Mouse (Mus musculus): ENCODE measurements around the gene Gm10409. TPM values are rescaled to one million over a fixed set of nuclear protein-coding genes. Genes with fewer than 3 reads are reported as not detected.
"Not testable (repeated sequence)": the region's sequence is repeated elsewhere in the genome, so short reads cannot be mapped to it uniquely, and the experiment has no call there.

Gm10409 gene
- total RNA-seq (2014; rRNA removed; ENCODE audit: low replicate concordance) (2.3 TPM in 1 of 2 replicates, not detected in the other), polyA plus RNA-seq (2015; fragmentation: Nextera tagmentation; extraction: Ambion mirVana) (1.8 and 2.0 TPM in 2 replicates)

DNA sequence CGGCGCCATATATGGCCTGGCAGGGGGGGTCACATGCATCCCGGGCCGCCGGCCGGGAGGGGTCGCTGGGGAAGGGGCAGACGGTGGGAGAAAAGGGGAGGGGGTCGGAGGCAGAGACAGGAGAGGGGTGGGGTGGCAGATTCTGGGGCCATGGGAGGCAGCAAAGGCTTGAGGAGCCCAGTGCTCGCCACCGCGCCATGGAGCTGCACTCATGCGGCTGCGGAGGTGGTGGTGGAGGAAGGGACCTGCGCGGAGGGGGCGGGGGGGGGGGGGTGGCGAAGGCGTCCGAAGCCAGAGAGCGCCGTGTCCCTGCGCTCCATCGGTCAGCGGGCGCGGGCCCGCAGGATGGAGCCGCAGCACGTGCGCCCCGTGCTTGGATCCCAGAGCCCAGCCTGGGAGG is at the start of gene Gm10409:
Gene Gm10409 (plus strand): TSS at position 301 of the 400 bp plus-strand sequence.
- H3K9ac ChIP-seq (replicated peaks; ENCODE audit: low read depth, low read length); H3K27ac ChIP-seq (ENCODE audit: low read depth); DNase-seq (ENCODE audit: low spot score); H3K9me3 ChIP-seq (replicated peaks; ENCODE audit: control insufficient read depth, low read length); H3K4me2 ChIP-seq (ENCODE audit: low read depth, low read length); H3K27me3 ChIP-seq (ENCODE audit: control insufficient read depth, insufficient read depth, low read length); H3K36me3 ChIP-seq (replicated peaks; ENCODE audit: control insufficient read depth, insufficient read depth, low read length); H3K4me3 ChIP-seq (ENCODE audit: low read depth, low read length); ATAC-seq (ENCODE audit: insufficient read depth, low read depth); H3K4me1 ChIP-seq (ENCODE audit: control insufficient read depth, insufficient read depth): not testable (repeated sequence)
- WGBS = no CpG with 5 or more reads among the region's 32 CpGs

DNA sequence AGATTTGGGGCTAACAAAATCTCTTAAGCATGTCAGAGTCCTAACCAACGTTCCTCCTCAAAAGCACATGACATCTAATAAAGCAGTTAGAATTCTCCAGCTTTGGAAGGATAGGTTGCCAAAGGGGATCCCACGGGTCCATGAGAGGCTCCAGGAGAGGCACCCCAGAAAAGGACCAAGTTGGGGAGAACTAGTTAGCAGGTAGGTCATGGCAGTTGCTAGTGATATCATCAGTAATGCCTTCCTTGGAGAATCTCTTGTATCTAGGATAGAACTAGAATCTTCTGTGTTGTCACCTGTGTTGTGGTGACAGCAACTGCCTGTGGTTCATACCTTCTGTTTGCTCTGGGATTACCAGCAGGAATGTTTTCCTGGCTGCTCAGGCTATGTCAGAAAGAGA is 17.6 kb upstream of the Gm10409 start, which contains the start of gene Gm10413:
Gene Gm10413 (plus strand): TSS at position 301 of the 400 bp plus-strand sequence.
- not testable (repeated sequence) for H3K27ac ChIP-seq (ENCODE audit: low read depth); ATAC-seq (ENCODE audit: insufficient read depth, low read depth); H3K4me2 ChIP-seq (ENCODE audit: low read depth, low read length); H3K27me3 ChIP-seq (ENCODE audit: control insufficient read depth, insufficient read depth, low read length); H3K9me3 ChIP-seq (replicated peaks; ENCODE audit: control insufficient read depth, low read length); H3K36me3 ChIP-seq (replicated peaks; ENCODE audit: control insufficient read depth, insufficient read depth, low read length); H3K4me1 ChIP-seq (ENCODE audit: control insufficient read depth, insufficient read depth); H3K4me3 ChIP-seq (ENCODE audit: low read depth, low read length); H3K9ac ChIP-seq (replicated peaks; ENCODE audit: low read depth, low read length); DNase-seq (ENCODE audit: low spot score)
- no CpG with 5 or more reads among the region's 2 CpGs for WGBS

DNA sequence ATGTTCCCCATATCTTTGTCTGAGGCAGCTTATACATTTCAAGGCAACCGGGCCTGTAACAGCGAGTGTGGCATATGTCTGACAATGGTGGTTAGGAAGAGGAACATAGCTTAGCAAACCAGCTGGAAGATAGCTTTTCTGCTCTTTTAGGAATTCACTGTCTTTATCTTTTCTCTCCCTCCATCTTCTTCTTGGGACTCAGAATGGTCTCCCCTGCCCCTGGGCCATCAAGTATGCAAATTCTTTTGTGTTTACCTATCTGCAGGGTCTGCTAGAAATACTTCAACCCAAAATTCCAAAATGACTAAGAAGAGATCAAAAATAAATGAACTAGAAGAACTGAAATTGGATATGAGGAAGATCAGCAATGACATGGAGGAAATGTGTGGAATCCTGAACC is 15.4 kb downstream of the Gm10409 start, which contains the start of gene Gm3005:
Gene Gm3005 (plus strand): TSS at position 301 of the 400 bp plus-strand sequence.
- H3K4me1 ChIP-seq (ENCODE audit: control insufficient read depth, insufficient read depth); H3K9me3 ChIP-seq (replicated peaks; ENCODE audit: control insufficient read depth, low read length); H3K4me2 ChIP-seq (ENCODE audit: low read depth, low read length); H3K36me3 ChIP-seq (replicated peaks; ENCODE audit: control insufficient read depth, insufficient read depth, low read length); H3K27me3 ChIP-seq (ENCODE audit: control insufficient read depth, insufficient read depth, low read length); ATAC-seq (ENCODE audit: insufficient read depth, low read depth); H3K9ac ChIP-seq (replicated peaks; ENCODE audit: low read depth, low read length); DNase-seq (ENCODE audit: low spot score); H3K4me3 ChIP-seq (ENCODE audit: low read depth, low read length); H3K27ac ChIP-seq (ENCODE audit: low read depth): not testable (repeated sequence)
- WGBS = no CpG with 5 or more reads among the region's 2 CpGs

DNA sequence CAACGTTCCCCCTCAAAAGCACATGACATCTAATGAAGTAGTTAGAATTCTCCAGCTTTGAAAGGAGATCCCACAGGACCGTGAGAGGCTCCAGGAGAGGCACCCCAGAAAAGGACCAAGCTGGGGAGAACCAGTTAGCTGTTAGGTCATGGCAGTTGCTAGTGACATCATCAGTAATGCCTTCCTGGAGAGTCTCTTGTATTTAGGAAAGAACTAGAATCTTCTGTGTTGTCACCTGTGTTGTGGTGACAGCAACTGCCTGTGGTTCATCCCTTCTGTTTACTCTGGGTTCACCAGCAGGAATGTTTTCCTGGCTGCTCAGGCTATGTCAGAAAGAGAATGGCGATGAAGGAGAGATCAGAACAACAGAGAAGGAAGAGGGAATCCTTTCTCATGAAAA is 36.7 kb downstream of the Gm10409 start, which contains the start of gene Gm10408:
Gene Gm10408 (plus strand): TSS at position 301 of the 400 bp plus-strand sequence.
- not testable (repeated sequence) for H3K27ac ChIP-seq (ENCODE audit: low read depth); H3K9ac ChIP-seq (replicated peaks; ENCODE audit: low read depth, low read length); H3K4me2 ChIP-seq (ENCODE audit: low read depth, low read length); H3K4me1 ChIP-seq (ENCODE audit: control insufficient read depth, insufficient read depth); H3K27me3 ChIP-seq (ENCODE audit: control insufficient read depth, insufficient read depth, low read length); DNase-seq (ENCODE audit: low spot score); H3K4me3 ChIP-seq (ENCODE audit: low read depth, low read length); H3K36me3 ChIP-seq (replicated peaks; ENCODE audit: control insufficient read depth, insufficient read depth, low read length); H3K9me3 ChIP-seq (replicated peaks; ENCODE audit: control insufficient read depth, low read length); ATAC-seq (ENCODE audit: insufficient read depth, low read depth)
- no CpG with 5 or more reads among the region's 3 CpGs for WGBS

Other genes starting within 250 kb of the Gm10409 start
- not detected in 2 replicates for gene Gm5795, start 224.4 kb upstream of the Gm10409 start, total RNA-seq (2014; rRNA removed; ENCODE audit: low replicate concordance)
- gene Gm5795, start 224.4 kb upstream of the Gm10409 start, polyA plus RNA-seq (2015; fragmentation: Nextera tagmentation; extraction: Ambion mirVana) = not detected in 2 replicates
- 1.3 and 1.4 TPM in 2 replicates for gene D830030K20Rik, start 204.1 kb upstream of the Gm10409 start, total RNA-seq (2014; rRNA removed; ENCODE audit: low replicate concordance)
- 10.9 and 11.2 TPM in 2 replicates for gene D830030K20Rik, start 204.1 kb upstream of the Gm10409 start, polyA plus RNA-seq (2015; fragmentation: Nextera tagmentation; extraction: Ambion mirVana)
- gene Gm2956, start 80.0 kb upstream of the Gm10409 start, total RNA-seq (2014; rRNA removed; ENCODE audit: low replicate concordance) = 0.95 TPM in 1 of 2 replicates, not detected in the other
- 0.56 and 1.0 TPM in 2 replicates for gene Gm2956, start 80.0 kb upstream of the Gm10409 start, polyA plus RNA-seq (2015; fragmentation: Nextera tagmentation; extraction: Ambion mirVana)
- not detected in 2 replicates for gene Gm10413, start 17.5 kb upstream of the Gm10409 start, total RNA-seq (2014; rRNA removed; ENCODE audit: low replicate concordance)
- gene Gm10413, start 17.5 kb upstream of the Gm10409 start, polyA plus RNA-seq (2015; fragmentation: Nextera tagmentation; extraction: Ambion mirVana) = not detected in 2 replicates
- gene Gm3005, start 15.5 kb downstream of the Gm10409 start, total RNA-seq (2014; rRNA removed; ENCODE audit: low replicate concordance) = 0.53 and 6.6 TPM in 2 replicates
- 2.9 and 4.3 TPM in 2 replicates for gene Gm3005, start 15.5 kb downstream of the Gm10409 start, polyA plus RNA-seq (2015; fragmentation: Nextera tagmentation; extraction: Ambion mirVana)
- not detected in 2 replicates for gene Gm10408, start 36.8 kb downstream of the Gm10409 start, total RNA-seq (2014; rRNA removed; ENCODE audit: low replicate concordance)
- gene Gm10408, start 36.8 kb downstream of the Gm10409 start, polyA plus RNA-seq (2015; fragmentation: Nextera tagmentation; extraction: Ambion mirVana) = not detected in 2 replicates
- gene Gm3012, start 221.9 kb downstream of the Gm10409 start, total RNA-seq (2014; rRNA removed; ENCODE audit: low replicate concordance) = not detected in 2 replicates
- not detected in 2 replicates for gene Gm3012, start 221.9 kb downstream of the Gm10409 start, polyA plus RNA-seq (2015; fragmentation: Nextera tagmentation; extraction: Ambion mirVana)
- 2.3 TPM in 1 of 2 replicates, not detected in the other for gene Gm3020, start 239.4 kb downstream of the Gm10409 start, total RNA-seq (2014; rRNA removed; ENCODE audit: low replicate concordance)
- gene Gm3020, start 239.4 kb downstream of the Gm10409 start, polyA plus RNA-seq (2015; fragmentation: Nextera tagmentation; extraction: Ambion mirVana) = 1.8 and 2.0 TPM in 2 replicates